Mouse (Mus musculus): ENCODE results near the gene Itga2b.
"Not testable (repeated sequence)": the region's sequence is repeated elsewhere in the genome, so short reads cannot be mapped to it uniquely, and the experiment has no call there.

The Itga2b gene

DNA sequence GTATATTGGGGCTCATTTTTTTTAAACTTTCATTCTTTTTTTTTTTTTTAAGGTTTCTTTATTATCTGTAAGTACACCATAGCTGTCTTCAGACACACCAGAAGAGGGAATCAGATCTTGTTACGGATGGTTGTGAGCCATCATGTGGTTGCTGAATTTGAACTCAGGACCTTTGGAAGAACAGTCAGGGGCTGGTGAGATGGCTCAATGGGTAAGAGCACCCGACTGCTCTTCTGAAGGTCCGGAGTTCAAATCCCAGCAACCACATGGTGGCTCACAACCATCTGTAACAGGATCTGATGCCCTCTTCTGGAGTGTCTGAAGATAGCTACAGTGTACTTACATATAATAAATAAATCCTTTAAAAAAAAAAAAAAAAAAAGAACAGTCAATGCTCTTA, 59.6 kb downstream of the Itga2b start:
- not testable (repeated sequence) for DNase-seq

- DNase-seq: no peak
Observed at GRCm38 (mm10) chr11:102409795-102410330, 60.1 kb downstream of the Itga2b start.

GRCm38 (mm10) chr11:102408888-102409794, 60.8 kb downstream of the Itga2b start:
- no peak for DNase-seq

GRCm38 (mm10) chr11:102408344-102408876, 61.5 kb downstream of the Itga2b start:
- DNase-seq: peak; percentile 97 to 99

DNA sequence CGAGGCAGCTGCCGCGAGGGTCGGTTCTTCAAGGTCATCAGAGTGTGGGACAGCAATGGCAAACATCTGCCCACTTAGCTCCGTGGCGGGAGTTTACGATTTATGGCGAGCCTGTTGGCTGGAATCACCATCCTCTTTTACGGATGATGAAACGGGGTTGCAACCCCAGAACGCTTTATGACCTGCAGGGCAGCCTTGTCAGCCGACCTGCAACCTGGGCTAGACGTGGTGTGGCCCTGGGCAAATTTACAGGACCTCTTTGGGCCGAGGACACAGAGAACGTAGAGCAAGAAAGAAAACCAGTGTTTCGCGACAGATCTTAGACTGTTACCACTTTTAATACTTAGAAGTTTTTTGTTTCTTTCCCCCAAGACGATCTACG, 62.1 kb downstream of the Itga2b start, which contains the start of gene Slc25a39:
TSS of gene Slc25a39 (minus strand) at position 113 of the 382 bp plus-strand sequence.
- no peak for DNase-seq

- DNase-seq: peak; percentile 95 to 96
Observed at GRCm38 (mm10) chr11:102406900-102407833, 62.8 kb downstream of the Itga2b start.

DNA sequence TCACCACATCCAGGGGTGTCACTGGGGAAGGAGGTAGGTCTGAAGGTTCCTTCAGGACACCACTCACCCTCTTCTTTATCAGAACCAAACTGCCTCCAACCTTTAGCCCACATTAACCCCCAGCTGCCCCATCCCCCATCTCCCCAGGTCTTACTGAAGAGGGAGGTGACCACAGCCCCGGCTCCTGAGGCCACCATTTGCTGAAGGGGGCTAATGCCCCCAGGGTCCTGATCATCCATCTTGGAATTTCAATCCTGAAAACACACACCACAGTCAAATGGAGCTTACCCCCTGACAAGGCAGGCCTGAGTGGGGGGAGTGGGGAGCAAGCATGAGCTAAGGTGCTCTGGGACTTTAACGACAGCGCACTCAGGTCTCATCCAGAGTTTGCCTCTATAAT, 63.5 kb downstream of the Itga2b start:
- DNase-seq: no peak

DNA sequence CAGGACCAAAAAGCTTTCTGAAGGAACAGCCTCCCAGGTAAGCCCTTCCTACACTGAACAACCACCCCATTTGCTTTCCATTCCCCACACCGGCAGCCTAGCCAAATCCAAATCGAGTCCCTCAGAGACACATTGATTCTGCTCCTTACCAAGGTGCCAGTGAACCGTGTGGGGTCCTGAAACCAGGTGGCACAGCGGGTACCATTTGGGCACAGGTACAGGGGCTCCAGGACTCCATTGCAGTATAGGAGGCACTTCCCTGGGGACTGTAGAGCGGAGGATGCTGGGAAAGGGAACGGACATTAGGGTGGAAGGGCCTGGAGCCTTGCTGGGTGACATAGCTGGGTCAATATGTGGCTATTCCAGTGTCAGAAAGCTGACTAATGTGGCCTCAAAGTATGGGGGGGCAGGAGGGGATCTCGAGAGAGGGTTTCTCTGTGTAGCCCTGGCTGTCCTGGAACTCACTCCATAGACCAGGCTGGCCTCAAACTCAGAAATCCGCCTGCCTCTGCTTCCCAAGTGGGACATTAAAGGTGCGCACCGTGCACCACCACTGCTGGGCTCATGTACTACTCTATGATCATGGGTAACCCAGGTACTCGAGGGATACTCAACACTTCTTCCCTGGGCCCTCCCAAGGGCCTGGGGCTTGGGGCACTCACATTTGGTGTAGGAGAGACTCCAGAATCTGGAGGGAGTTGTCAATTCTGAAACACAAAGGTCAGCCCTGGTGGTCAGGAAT, 64.2 kb downstream of the Itga2b start:
- no peak for DNase-seq

DNA sequence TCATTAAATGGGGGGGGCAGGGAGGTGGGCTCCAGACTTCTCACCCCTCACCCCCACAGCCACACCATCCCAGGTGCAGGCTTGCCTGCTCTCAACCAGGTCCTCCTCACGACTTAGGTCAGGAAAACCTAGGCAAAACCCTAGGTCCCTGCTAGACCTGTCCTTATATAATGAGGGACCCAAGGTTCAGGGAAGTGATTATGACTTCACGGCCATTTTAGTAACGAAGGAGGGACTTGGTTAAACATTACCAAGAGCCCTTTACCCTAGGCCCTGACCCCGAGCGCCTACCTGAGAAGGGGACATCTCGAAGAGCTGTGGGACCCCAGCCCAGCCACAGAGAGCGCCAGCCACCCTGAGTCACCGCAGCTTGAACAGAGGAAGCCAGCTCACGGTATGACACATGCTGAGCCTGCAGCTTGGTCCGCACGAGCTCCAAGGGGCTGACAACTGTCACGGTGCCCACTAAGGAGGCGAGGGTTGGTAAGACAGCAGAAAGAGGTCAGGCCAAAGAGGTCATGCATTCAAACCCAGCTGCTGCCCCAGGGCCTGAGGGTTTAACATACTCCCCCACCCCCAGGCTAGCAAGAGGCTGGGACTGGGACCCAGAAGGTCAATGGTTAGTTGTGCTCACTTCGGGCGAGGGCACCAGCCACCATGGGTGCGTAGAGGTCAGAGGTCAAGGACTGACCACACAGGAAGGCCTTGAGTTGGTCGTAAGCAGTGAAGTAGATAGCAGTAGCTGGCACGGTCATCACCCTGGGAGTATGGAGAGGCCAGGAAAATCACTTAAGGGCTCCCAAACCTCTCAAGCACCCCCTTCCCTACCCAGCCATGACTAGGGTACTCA, 65.5 kb downstream of the Itga2b start:
- DNase-seq: no peak

GRCm38 (mm10) chr11:102403657-102404056, 66.3 kb downstream of the Itga2b start:
- DNase-seq: no peak

Data from lung, postnatal 4 days (tissue).